Comparison of ENCODE assay signal across 10 mouse cellular contexts in genomic region chr9:90226742-90227096, GRCm38 (mm10). TPM values are rescaled to one million over a fixed set of nuclear protein-coding genes. Genes with fewer than 3 reads are reported as not detected.
A peak's percentile ranks its signal among the peaks of the same experiment; 100 is the strongest.
DNase-seq lines count a peak whose midpoint lies in the region; ATAC-seq and TF ChIP-seq lines count a peak whose summit lies in the region.
"Had no signal": no experiment of that assay in that cellular context is flagged by ENCODE, and none has a peak within 500 bp of the region (broad histone marks: within the 10 kb centered on the region; RNA-seq: fewer than 3 reads in every experiment).

No protein-coding gene starts in this region.

- TF ChIP-seq CTCF in heart, adult 2 months (IDR thresholded peaks at IDR 0.05): no peak
- TF ChIP-seq CTCF in forebrain, postnatal 0 days (IDR thresholded peaks at IDR 0.05; ENCODE audit: low read depth): no peak

- 0 out of 2 replicates have a peak, but pooled peaks have one; percentile 35 for ATAC-seq in limb, embryonic 14.5 days (ENCODE audit: low FRiP score, low read depth)
- ATAC-seq in liver, embryonic 16.5 days (ENCODE audit: low read depth): peak; percentile 22; the same call in 1 of the 2 replicates
- no peak for ATAC-seq in forebrain, postnatal 0 days

- no peak overlapping the region for H3K9ac ChIP-seq in heart, adult 2 months (ENCODE audit: low read depth, low read length)
- no peak overlapping the region for H3K9ac ChIP-seq in limb, embryonic 14.5 days (ENCODE audit: low read depth, low read length, severe bottlenecking)
- no peak overlapping the region for H3K9ac ChIP-seq in liver, embryonic 16.5 days (ENCODE audit: low read depth, low read length)
- H3K9ac ChIP-seq in forebrain, postnatal 0 days: no peak overlapping the region

- intact Hi-C loops in heart, adult 2 months (cut with DNase I): loop anchor here (1.0 to 5.0 kb wide), 3 partner anchors 19 to 41 kb away; no protein-coding TSS in a partner anchor
- intact Hi-C loops in heart, postnatal 14 days (cut with DNase I): loop anchor here (5.0 kb wide), 1 partner anchor 41 kb away; no protein-coding TSS in a partner anchor

- peaks cover 10% of the 10 kb centered on the region for H3K4me1 ChIP-seq in heart, adult 2 months (ENCODE audit: control insufficient read depth, insufficient read depth, low read length)
- no peaks in the 10 kb centered on the region for H3K4me1 ChIP-seq in limb, embryonic 14.5 days (ENCODE audit: control insufficient read depth, insufficient read depth, low read length)
- no peaks in the 10 kb centered on the region for H3K4me1 ChIP-seq in limb, embryonic 10.5 days
- peaks cover 8% of the 10 kb centered on the region; the same call in 1 of the 2 replicates for H3K4me1 ChIP-seq in liver, embryonic 16.5 days (ENCODE audit: control insufficient read depth, low read depth, low read length)
- no peaks in the 10 kb centered on the region for H3K4me1 ChIP-seq in forebrain, postnatal 0 days (ENCODE audit: insufficient read depth)

- WGBS in heart, adult 2 months: 29% methylated on average over 2 of the region's 2 CpGs
- 87% methylated on average over 2 of the region's 2 CpGs for WGBS in limb, embryonic 14.5 days
- 91% methylated on average over 2 of the region's 2 CpGs for WGBS in limb, embryonic 10.5 days
- 82% methylated on average over 2 of the region's 2 CpGs for WGBS in liver, embryonic 16.5 days (ENCODE audit: insufficient replicate concordance)
- WGBS in forebrain, postnatal 0 days: 76% methylated on average over 2 of the region's 2 CpGs

- peak overlapping the region; percentile 95 for H3K27ac ChIP-seq in heart, adult 2 months
- H3K27ac ChIP-seq in limb, embryonic 14.5 days (replicated peaks; ENCODE audit: low read depth, low read length): no peak overlapping the region
- H3K27ac ChIP-seq in limb, embryonic 10.5 days: no peak overlapping the region
- peak overlapping the region; percentile 31; the same call in 1 of the 2 replicates for H3K27ac ChIP-seq in liver, embryonic 16.5 days (ENCODE audit: low read length)
- no peak overlapping the region for H3K27ac ChIP-seq in forebrain, postnatal 0 days (ENCODE audit: low read depth, low read length)

- H3K36me3 ChIP-seq in heart, adult 2 months (ENCODE audit: control insufficient read depth, insufficient read depth, low read length): peaks cover 2% of the 10 kb centered on the region
- H3K36me3 ChIP-seq in limb, embryonic 14.5 days (ENCODE audit: control insufficient read depth, insufficient read depth, low read length): peaks cover 28% of the 10 kb centered on the region
- H3K36me3 ChIP-seq in limb, embryonic 10.5 days: peaks cover 23% of the 10 kb centered on the region
- peaks cover 51% of the 10 kb centered on the region for H3K36me3 ChIP-seq in liver, embryonic 16.5 days (ENCODE audit: control insufficient read depth, insufficient read depth)
- peaks cover 27% of the 10 kb centered on the region for H3K36me3 ChIP-seq in forebrain, postnatal 0 days (ENCODE audit: insufficient read depth)

- H3K27me3 ChIP-seq in heart, adult 2 months (ENCODE audit: control insufficient read depth, insufficient read depth, low read length): no peaks in the 10 kb centered on the region
- no peaks in the 10 kb centered on the region for H3K27me3 ChIP-seq in limb, embryonic 14.5 days (ENCODE audit: control insufficient read depth, insufficient read depth, low read length)
- no peaks in the 10 kb centered on the region for H3K27me3 ChIP-seq in limb, embryonic 10.5 days (ENCODE audit: low read depth, poor library complexity, severe bottlenecking)
- H3K27me3 ChIP-seq in liver, embryonic 16.5 days (ENCODE audit: control insufficient read depth, insufficient read depth, low read depth, low read length): no peaks in the 10 kb centered on the region
- H3K27me3 ChIP-seq in forebrain, postnatal 0 days (ENCODE audit: insufficient read depth, low read length): no peaks in the 10 kb centered on the region

- no peak overlapping the region for H3K4me2 ChIP-seq in limb, embryonic 14.5 days (replicated peaks; ENCODE audit: low read depth, low read length, severe bottlenecking)
- no peak overlapping the region for H3K4me2 ChIP-seq in liver, embryonic 16.5 days (ENCODE audit: low read depth, low read length)
- H3K4me2 ChIP-seq in forebrain, postnatal 0 days (ENCODE audit: low read depth): no peak overlapping the region

- no peak for TF ChIP-seq POLR2A in heart, adult 2 months (IDR thresholded peaks at IDR 0.05; ENCODE audit: insufficient read depth, low read depth, low read length)
- no peak for TF ChIP-seq POLR2A in limb, embryonic 14.5 days (IDR thresholded peaks at IDR 0.05; ENCODE audit: borderline replicate concordance, extremely low read depth, insufficient read depth, insufficient read length)

- TF ChIP-seq EP300 in heart, adult 2 months (IDR thresholded peaks at IDR 0.05; ENCODE audit: insufficient read depth, low read depth, low read length): no peak

- peak overlapping the region; percentile 43 for H3K4me3 ChIP-seq in heart, adult 2 months
- no peak overlapping the region for H3K4me3 ChIP-seq in limb, embryonic 14.5 days (replicated peaks; ENCODE audit: low read length)
- H3K4me3 ChIP-seq in limb, embryonic 10.5 days: no peak overlapping the region
- no peak overlapping the region for H3K4me3 ChIP-seq in liver, embryonic 16.5 days (ENCODE audit: low read depth, low read length)
- no peak overlapping the region for H3K4me3 ChIP-seq in forebrain, postnatal 0 days (ENCODE audit: low read depth, low read length)

- no peaks in the 10 kb centered on the region for H3K9me3 ChIP-seq in limb, embryonic 14.5 days (ENCODE audit: control insufficient read depth, low read length)
- no peaks in the 10 kb centered on the region for H3K9me3 ChIP-seq in limb, embryonic 10.5 days (replicated peaks)
- H3K9me3 ChIP-seq in liver, embryonic 16.5 days (replicated peaks; ENCODE audit: control insufficient read depth, low read length): no peaks in the 10 kb centered on the region
- H3K9me3 ChIP-seq in forebrain, postnatal 0 days (ENCODE audit: low read length): no peaks in the 10 kb centered on the region

- no peaks in the 10 kb centered on the region for H3K79me2 ChIP-seq in heart, adult 2 months (replicated peaks; ENCODE audit: control insufficient read depth, insufficient read depth, low read length)

- no peak for DNase-seq in heart, adult 2 months
- no peak for DNase-seq in heart, postnatal 14 days
- DNase-seq in limb, embryonic 14.5 days (ENCODE audit: low spot score): no peak
- no peak for DNase-seq in limb, embryonic 10.5 days (ENCODE audit: low spot score)
- peak; percentile 39 for DNase-seq in NIH3T3 (ENCODE audit: low read depth)
- DNase-seq in forebrain, postnatal 0 days: no peak
- DNase-seq in layer of hippocampus, adult 8-10 months (ENCODE audit: low spot score in 2 of 2): no peak
- DNase-seq: B cell, adult 2 months; cerebellum, adult 8-10 months had no signal

RNA-seq across cellular contexts. Expression of gene Tbc1d2b, which starts 43.9 kb away (rescaled TPM):
- total RNA-seq in heart, adult 2 months (2021): 10 to 100 TPM in 1 of 2 experiments, 1 to 10 TPM in 1; 9.6 to 10.1 TPM
- 10.3 and 14.6 TPM in 2 replicates for polyA plus RNA-seq in heart, adult 2 months (2012; rRNA removed)
- 10 to 100 TPM; 14.6 to 16.7 TPM for total RNA-seq in heart, postnatal 14 days (2021)
- polyA plus RNA-seq in limb, embryonic 14.5 days (2012; rRNA removed): 25.5 and 31.6 TPM in 2 replicates
- 20.0 and 22.2 TPM in 2 replicates for polyA plus RNA-seq in limb, embryonic 14.5 days (2014; fragmentation: Nextera tagmentation; extraction: Ambion mirVana)
- polyA plus RNA-seq in limb, embryonic 10.5 days (2016; fragmentation: Nextera tagmentation; extraction: Ambion mirVana): 7.1 and 8.5 TPM in 2 replicates
- 8.0 and 8.3 TPM in 2 replicates for polyA plus RNA-seq in liver, embryonic 16.5 days (2015; fragmentation: Nextera tagmentation; extraction: Ambion mirVana)
- total RNA-seq in forebrain, postnatal 0 days (2014; rRNA removed): 13.5 and 16.7 TPM in 2 replicates
- polyA plus RNA-seq in forebrain, postnatal 0 days (2015; fragmentation: Nextera tagmentation; extraction: Ambion mirVana): 3.1 and 4.0 TPM in 2 replicates
- total RNA-seq in layer of hippocampus, adult 8-10 months (2022): 10 to 100 TPM; 10.6 to 16.8 (median 14.6) TPM

Comparison
In these comparisons a context has a peak if more than half of its experiments do, and no peak if none do; other contexts are left out.
1. H3K27ac ChIP-seq: peak in heart, adult 2 months (single experiment) and liver, embryonic 16.5 days (single experiment); none in limb, embryonic 14.5 days (single experiment), limb, embryonic 10.5 days (single experiment) and forebrain, postnatal 0 days (single experiment).